Mouse (Mus musculus): ENCODE measurements around the gene Serpine2.

- no peak for TF ChIP-seq SRF (IDR thresholded peaks at IDR 0.05; ENCODE audit: control insufficient read depth, insufficient read length, low read depth)
- TF ChIP-seq POLR2AphosphoS2 (IDR thresholded peaks at IDR 0.05; ENCODE audit: insufficient read length, low read depth): no peak
- TF ChIP-seq E2F4 (IDR thresholded peaks at IDR 0.05; ENCODE audit: insufficient read depth): no peak
- TF ChIP-seq POLR2A (IDR thresholded peaks at IDR 0.05; ENCODE audit: insufficient read length, low read depth): peak; percentile 72
- TF ChIP-seq TCF3 (IDR thresholded peaks at IDR 0.05; ENCODE audit: insufficient read length, low read depth): no peak
- no peak for TF ChIP-seq TCF12 (IDR thresholded peaks at IDR 0.05; ENCODE audit: insufficient read depth, poor library complexity, severe bottlenecking)
- TF ChIP-seq USF1 (IDR thresholded peaks at IDR 0.05; ENCODE audit: low read depth): no peak
Measured at GRCm38 (mm10) chr1:79858389-79858994, 2.5 kb downstream of the Serpine2 start.
